Mouse (Mus musculus): ENCODE results near the gene 1810013L24Rik. TPM values are rescaled to one million over a fixed set of nuclear protein-coding genes. Genes with fewer than 3 reads are reported as not detected.

1810013L24Rik gene
- polyA plus RNA-seq, 1 experiment, result 27.5 TPM

DNA sequence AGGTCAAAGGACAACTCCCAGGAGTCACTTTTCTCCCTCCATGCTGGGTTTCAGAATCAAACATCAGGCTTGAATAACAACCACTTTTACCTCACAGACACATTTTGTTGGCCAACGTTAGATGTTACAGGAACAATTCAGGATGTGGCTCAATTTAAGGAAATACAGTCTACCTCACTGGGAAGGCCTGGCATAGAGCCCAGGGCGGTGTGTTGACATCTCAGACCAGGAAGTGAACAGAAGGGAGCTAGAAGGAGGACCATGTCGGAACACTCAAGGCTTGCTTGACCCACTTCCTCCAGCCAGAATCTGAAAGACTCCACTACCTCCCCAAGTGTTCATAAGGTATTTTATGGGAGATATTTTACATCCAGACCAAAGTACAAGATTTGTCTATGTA, 45.1 kb upstream of the 1810013L24Rik start:
- H3K36me3 ChIP-seq (ENCODE audit: control insufficient read depth, insufficient read depth), result no peaks in the 10 kb centered on the region
- H3ac ChIP-seq (ENCODE audit: control insufficient read depth, insufficient read length), result no peak overlapping the region
- no peak overlapping the region for H3K4me3 ChIP-seq
- H3K79me2 ChIP-seq (ENCODE audit: control insufficient read depth, insufficient read depth), result no peaks in the 10 kb centered on the region
- H3K27me3 ChIP-seq (ENCODE audit: control insufficient read depth, insufficient read depth, insufficient read length), result no peaks in the 10 kb centered on the region
- TF ChIP-seq USF1 (IDR thresholded peaks at IDR 0.05; ENCODE audit: low read depth), result no peak
- H3K4me2 ChIP-seq (ENCODE audit: low read depth), result no peak overlapping the region

DNA sequence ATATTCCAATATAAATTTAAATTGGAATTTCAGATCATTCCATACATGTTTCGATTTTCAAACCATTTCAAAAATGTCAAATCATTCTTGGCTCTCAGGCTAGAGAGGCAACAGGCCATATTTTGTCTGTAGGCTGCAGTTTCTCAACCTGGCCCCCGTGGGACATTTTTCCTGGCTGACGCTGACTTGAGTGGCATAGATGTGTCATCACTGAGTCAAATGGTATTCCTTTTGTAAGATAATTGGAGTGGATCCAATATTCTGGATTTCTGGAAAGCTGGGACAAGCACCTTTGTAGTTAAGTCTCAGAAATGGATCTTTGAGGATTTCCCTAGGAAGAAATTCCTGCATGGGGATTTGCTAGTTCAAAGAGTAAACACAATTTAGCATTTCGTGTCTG, 39.0 kb upstream of the 1810013L24Rik start:
- Histone ChIP-seq H3ac (ENCODE audit: control insufficient read depth, insufficient read length) (no peak overlapping the region), H3K4me3 (no peak overlapping the region), H3K4me2 (ENCODE audit: low read depth) (no peak overlapping the region)

DNA sequence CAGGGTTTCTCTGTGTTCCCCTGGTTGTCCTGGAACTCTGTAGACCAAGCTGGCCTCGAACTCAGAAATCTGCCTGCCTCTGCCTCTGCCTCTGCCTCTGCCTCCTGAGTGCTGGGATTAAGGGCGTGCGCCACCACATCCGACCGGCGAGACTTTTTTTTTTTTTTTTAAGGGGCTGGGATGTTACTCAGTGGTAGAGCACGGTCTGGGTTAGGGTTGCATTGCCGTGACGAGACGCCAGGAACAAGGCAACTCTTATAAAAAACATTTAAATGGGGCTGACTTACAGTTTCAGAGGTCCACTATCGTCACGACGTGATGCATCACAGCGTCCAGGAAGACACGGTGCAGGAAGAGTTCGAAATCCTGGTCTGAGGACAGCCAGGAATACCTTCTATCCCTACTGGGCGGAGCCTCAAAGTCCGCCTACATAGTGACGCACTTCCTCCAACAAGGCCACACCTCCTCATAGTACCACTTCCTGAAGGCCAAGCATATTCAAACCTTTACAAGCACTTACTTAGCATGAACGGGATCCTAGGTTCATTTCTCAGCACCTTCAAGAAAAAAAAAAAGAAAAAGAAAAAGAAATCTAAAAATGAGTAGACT, 37.8 kb upstream of the 1810013L24Rik start, which contains the start of gene Usp7:
Gene Usp7, minus strand, starts transcription at position 360 of the 609 bp plus-strand sequence.
- TF ChIP-seq POLR2AphosphoS2 (IDR thresholded peaks at IDR 0.05; ENCODE audit: insufficient read length, low read depth), result no peak
- no peak for TF ChIP-seq USF1 (IDR thresholded peaks at IDR 0.05; ENCODE audit: low read depth)
- TF ChIP-seq MYOD1 (IDR thresholded peaks at IDR 0.05; ENCODE audit: control insufficient read depth in 1 of 3, insufficient read length in 2 of 3, low read depth in 2 of 3), result no peak
- TF ChIP-seq POLR2A (IDR thresholded peaks at IDR 0.05; ENCODE audit: insufficient read length, low read depth), result no peak
- no peak for TF ChIP-seq SRF (IDR thresholded peaks at IDR 0.05; ENCODE audit: control insufficient read depth, insufficient read length, low read depth)
- no peak for TF ChIP-seq CEBPB (IDR thresholded peaks at IDR 0.05; ENCODE audit: insufficient read depth, poor library complexity, severe bottlenecking)
- no peak for TF ChIP-seq MYOG (IDR thresholded peaks at IDR 0.05; ENCODE audit: control insufficient read depth in 1 of 3, insufficient read depth in 1 of 3, insufficient read length in 2 of 3, low read depth in 2 of 3)
- no peak for TF ChIP-seq MAX (IDR thresholded peaks at IDR 0.05; ENCODE audit: low read depth)
- no peak for TF ChIP-seq REST (IDR thresholded peaks at IDR 0.05; ENCODE audit: insufficient read depth, insufficient read length)
- no peak for TF ChIP-seq E2F4 (IDR thresholded peaks at IDR 0.05; ENCODE audit: insufficient read depth)
- TF ChIP-seq TCF3 (IDR thresholded peaks at IDR 0.05; ENCODE audit: insufficient read length, low read depth), result no peak
- TF ChIP-seq TCF12 (IDR thresholded peaks at IDR 0.05; ENCODE audit: insufficient read depth, poor library complexity, severe bottlenecking), result no peak
- Histone ChIP-seq H3K79me2 (ENCODE audit: control insufficient read depth, insufficient read depth) (no peaks in the 10 kb centered on the region), H3K27me3 (ENCODE audit: control insufficient read depth, insufficient read depth, insufficient read length) (no peaks in the 10 kb centered on the region), H3ac (ENCODE audit: control insufficient read depth, insufficient read length) (no peak within 1 kb of the TSS), H3K36me3 (ENCODE audit: control insufficient read depth, insufficient read depth) (no peaks in the 10 kb centered on the region), H3K4me2 (ENCODE audit: low read depth) (no peak within 1 kb of the TSS), H3K4me3 (no peak within 1 kb of the TSS)

More for the DNA sequence above, 39.0 kb upstream of the 1810013L24Rik start:
- Histone ChIP-seq H3K79me2 (ENCODE audit: control insufficient read depth, insufficient read depth) (no peaks in the 10 kb centered on the region), H3K36me3 (ENCODE audit: control insufficient read depth, insufficient read depth) (no peaks in the 10 kb centered on the region), H3K27me3 (ENCODE audit: control insufficient read depth, insufficient read depth, insufficient read length) (no peaks in the 10 kb centered on the region)
- TF ChIP-seq CEBPB (IDR thresholded peaks at IDR 0.05; ENCODE audit: insufficient read depth, poor library complexity, severe bottlenecking), result peak; percentile 42; the same call in 1 of the 2 replicates
- TF ChIP-seq TCF3 (IDR thresholded peaks at IDR 0.05; ENCODE audit: insufficient read length, low read depth), result no peak
- no peak for TF ChIP-seq MYOD1 (IDR thresholded peaks at IDR 0.05; ENCODE audit: control insufficient read depth in 1 of 3, insufficient read length in 2 of 3, low read depth in 2 of 3)
- no peak for TF ChIP-seq POLR2AphosphoS2 (IDR thresholded peaks at IDR 0.05; ENCODE audit: insufficient read length, low read depth)
- TF ChIP-seq POLR2A (IDR thresholded peaks at IDR 0.05; ENCODE audit: insufficient read length, low read depth), result no peak

GRCm38 (mm10) chr16:8794952-8795351, 34.9 kb upstream of the 1810013L24Rik start:
- no peaks in the 10 kb centered on the region for H3K79me2 ChIP-seq (ENCODE audit: control insufficient read depth, insufficient read depth)
- no peak for TF ChIP-seq E2F4 (IDR thresholded peaks at IDR 0.05; ENCODE audit: insufficient read depth)
- no peak for TF ChIP-seq SRF (IDR thresholded peaks at IDR 0.05; ENCODE audit: control insufficient read depth, insufficient read length, low read depth)
- TF ChIP-seq POLR2AphosphoS2 (IDR thresholded peaks at IDR 0.05; ENCODE audit: insufficient read length, low read depth), result no peak
- no peak for TF ChIP-seq USF1 (IDR thresholded peaks at IDR 0.05; ENCODE audit: low read depth)
- TF ChIP-seq POLR2A (IDR thresholded peaks at IDR 0.05; ENCODE audit: insufficient read length, low read depth), result no peak
- TF ChIP-seq REST (IDR thresholded peaks at IDR 0.05; ENCODE audit: insufficient read depth, insufficient read length), result no peak
- no peak for TF ChIP-seq MYOG (IDR thresholded peaks at IDR 0.05; ENCODE audit: control insufficient read depth in 1 of 3, insufficient read depth in 1 of 3, insufficient read length in 2 of 3, low read depth in 2 of 3)
- no peak for TF ChIP-seq MAX (IDR thresholded peaks at IDR 0.05; ENCODE audit: low read depth)
- H3ac ChIP-seq (ENCODE audit: control insufficient read depth, insufficient read length), result no peak overlapping the region
- H3K36me3 ChIP-seq (ENCODE audit: control insufficient read depth, insufficient read depth), result no peaks in the 10 kb centered on the region
- no peaks in the 10 kb centered on the region for H3K27me3 ChIP-seq (ENCODE audit: control insufficient read depth, insufficient read depth, insufficient read length)
- no peak overlapping the region for H3K4me3 ChIP-seq
- no peak overlapping the region for H3K4me2 ChIP-seq (ENCODE audit: low read depth)

- Histone ChIP-seq H3K36me3 (ENCODE audit: control insufficient read depth, insufficient read depth) (no peaks in the 10 kb centered on the region), H3K4me2 (ENCODE audit: low read depth) (no peak overlapping the region), H3ac (ENCODE audit: control insufficient read depth, insufficient read length) (no peak overlapping the region), H3K79me2 (ENCODE audit: control insufficient read depth, insufficient read depth) (no peaks in the 10 kb centered on the region), H3K4me3 (no peak overlapping the region), H3K27me3 (ENCODE audit: control insufficient read depth, insufficient read depth, insufficient read length) (no peaks in the 10 kb centered on the region)
- TF ChIP-seq CEBPB (IDR thresholded peaks at IDR 0.05; ENCODE audit: insufficient read depth, poor library complexity, severe bottlenecking) (no peak), SRF (IDR thresholded peaks at IDR 0.05; ENCODE audit: control insufficient read depth, insufficient read length, low read depth) (no peak), USF1 (IDR thresholded peaks at IDR 0.05; ENCODE audit: low read depth) (no peak), TCF3 (IDR thresholded peaks at IDR 0.05; ENCODE audit: insufficient read length, low read depth) (no peak), MYOD1 (IDR thresholded peaks at IDR 0.05; ENCODE audit: control insufficient read depth in 1 of 3, insufficient read length in 2 of 3, low read depth in 2 of 3) (no peak), MAX (IDR thresholded peaks at IDR 0.05; ENCODE audit: low read depth) (no peak), E2F4 (IDR thresholded peaks at IDR 0.05; ENCODE audit: insufficient read depth) (no peak), POLR2AphosphoS2 (IDR thresholded peaks at IDR 0.05; ENCODE audit: insufficient read length, low read depth) (no peak), MYOG (IDR thresholded peaks at IDR 0.05; ENCODE audit: control insufficient read depth in 1 of 3, insufficient read depth in 1 of 3, insufficient read length in 2 of 3, low read depth in 2 of 3) (no peak), REST (IDR thresholded peaks at IDR 0.05; ENCODE audit: insufficient read depth, insufficient read length) (no peak), POLR2A (IDR thresholded peaks at IDR 0.05; ENCODE audit: insufficient read length, low read depth) (no peak), TCF12 (IDR thresholded peaks at IDR 0.05; ENCODE audit: insufficient read depth, poor library complexity, severe bottlenecking) (no peak)
Observed at GRCm38 (mm10) chr16:8795906-8796305, 34.0 kb upstream of the 1810013L24Rik start.
